ENCODE assay signal across 10 mouse cellular contexts in the genomic region with DNA sequence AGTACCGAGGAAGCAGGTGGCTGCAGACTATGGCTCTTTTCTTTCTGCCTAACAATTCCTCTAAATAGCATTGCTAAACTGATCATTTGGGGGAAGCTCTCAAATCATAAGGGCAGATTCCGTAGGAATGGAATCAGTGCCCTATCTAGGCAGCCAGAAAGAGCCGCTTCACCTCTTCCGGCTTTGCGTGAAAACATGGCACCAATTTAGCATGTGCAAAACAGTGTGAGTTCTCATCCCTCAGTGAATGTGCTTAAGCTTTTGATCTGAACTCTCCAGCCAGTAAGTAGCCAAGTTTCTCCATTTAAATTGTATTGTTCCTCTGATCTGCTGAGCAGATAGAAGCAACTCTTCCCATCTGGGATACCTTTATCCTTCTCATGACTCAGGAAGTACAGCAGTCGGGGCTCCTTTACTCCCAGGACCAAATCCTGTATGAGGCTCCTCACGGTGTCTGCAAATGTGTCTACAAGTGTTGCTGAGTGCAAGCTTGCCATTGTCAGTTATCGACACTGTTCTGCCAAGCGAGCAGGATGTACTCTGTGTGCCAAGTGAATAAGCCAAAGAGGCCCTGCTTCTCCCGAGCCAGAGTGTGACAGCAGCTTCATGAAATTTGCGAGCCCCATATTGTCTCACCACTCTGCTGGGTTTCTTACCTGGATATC.
A peak's percentile ranks its signal among the peaks of the same experiment; 100 is the strongest.
DNase-seq lines count a peak whose midpoint lies in the region; ATAC-seq lines count a peak whose summit lies in the region.
"Had no signal": no experiment of that assay in that cellular context is flagged by ENCODE, and none has a peak within 500 bp of the region (broad histone marks: within the 10 kb centered on the region; RNA-seq: fewer than 3 reads in every experiment).

No protein-coding gene starts in this region.

- H3K27me3 ChIP-seq in midbrain, embryonic 16.5 days (ENCODE audit: control insufficient read depth, insufficient read depth, low read depth, low read length) = no peaks in the 10 kb centered on the region
- H3K27me3 ChIP-seq in midbrain, embryonic 10.5 days (ENCODE audit: low read depth, poor library complexity, severe bottlenecking) = no peaks in the 10 kb centered on the region

- 0 out of 2 replicates have a peak overlapping the region, but pooled peaks have one; percentile 7 for H3K27ac ChIP-seq in midbrain, embryonic 16.5 days (ENCODE audit: low read length)
- no peak overlapping the region for H3K27ac ChIP-seq in midbrain, embryonic 10.5 days (replicated peaks)
- H3K27ac ChIP-seq: limb, embryonic 10.5 days had no signal

- no peak overlapping the region for H3K4me3 ChIP-seq in midbrain, embryonic 16.5 days (ENCODE audit: low read depth, low read length)
- H3K4me3 ChIP-seq in midbrain, embryonic 10.5 days = no peak overlapping the region
- H3K4me3 ChIP-seq: limb, embryonic 10.5 days had no signal

- DNase-seq in midbrain, embryonic 10.5 days (ENCODE audit: low spot score) = no peak
- peak; percentile 77 to 79 for DNase-seq in cerebellum, postnatal 25 days
- peak; percentile 31 to 34 for DNase-seq in layer of hippocampus, postnatal 25 days (ENCODE audit: extremely low spot score in 1 of 2, low spot score in 1 of 2)
- DNase-seq in kidney, postnatal 14 days = no peak
- no peak for DNase-seq in spleen, postnatal 36 days (ENCODE audit: low spot score in 2 of 2)
- no peak for DNase-seq in heart, postnatal 4 days
- DNase-seq: kidney, adult 9 months had no signal

- WGBS in midbrain, embryonic 16.5 days = 82% methylated on average over 11 of the region's 11 CpGs
- WGBS in midbrain, embryonic 10.5 days = 91% methylated on average over 11 of the region's 11 CpGs

- H3K36me3 ChIP-seq in midbrain, embryonic 16.5 days (ENCODE audit: control insufficient read depth, insufficient read depth, low read length) = no peaks in the 10 kb centered on the region
- H3K36me3 ChIP-seq in midbrain, embryonic 10.5 days = no peaks in the 10 kb centered on the region
- H3K36me3 ChIP-seq: limb, embryonic 10.5 days had no signal

- no peak for ATAC-seq in midbrain, embryonic 16.5 days
- ATAC-seq: CD4-positive, CD25-positive, alpha-beta regulatory T cell, adult 4 months had no signal

- no peaks in the 10 kb centered on the region for H3K9me3 ChIP-seq in midbrain, embryonic 16.5 days (replicated peaks; ENCODE audit: control insufficient read depth, low read length, poor library complexity, severe bottlenecking)
- no peaks in the 10 kb centered on the region for H3K9me3 ChIP-seq in midbrain, embryonic 10.5 days (replicated peaks)
- H3K9me3 ChIP-seq: limb, embryonic 10.5 days had no signal

- no peak overlapping the region for H3K4me2 ChIP-seq in midbrain, embryonic 16.5 days (ENCODE audit: low read length)

- H3K4me1 ChIP-seq in midbrain, embryonic 16.5 days (ENCODE audit: control insufficient read depth, insufficient read depth, low read length) = no peaks in the 10 kb centered on the region
- no peaks in the 10 kb centered on the region for H3K4me1 ChIP-seq in midbrain, embryonic 10.5 days
- H3K4me1 ChIP-seq: limb, embryonic 10.5 days had no signal

- no peak overlapping the region for H3K9ac ChIP-seq in midbrain, embryonic 16.5 days (ENCODE audit: low read depth, low read length)

Comparison
In these comparisons a context has a peak if more than half of its experiments do, and no peak if none do; other contexts are left out.
1. DNase-seq: peak in cerebellum, postnatal 25 days (2 of 2) and layer of hippocampus, postnatal 25 days (2 of 2); none in midbrain, embryonic 10.5 days (single experiment), kidney, postnatal 14 days (single experiment), spleen, postnatal 36 days (0 of 2) and heart, postnatal 4 days (single experiment).